Mouse (Mus musculus) embryonic facial prominence, embryonic 10.5 days (tissue): ENCODE measurements around the gene Nradd. TPM values are rescaled to one million over a fixed set of nuclear protein-coding genes. Genes with fewer than 3 reads are reported as not detected.

ENCODE experiments used
- DNase-seq: peaks from one replicate; pipeline ENCODE4 v3.0.0-alpha.2; 2017; ENCODE audit warnings: low spot score
- H3K27ac ChIP-seq: fragments of 300-500 bp; sonication (generic); replicated peaks from 2 replicates; pipeline ENCODE4 v1.5.1; 2016; ENCODE audit warnings: mild to moderate bottlenecking
- H3K27me3 ChIP-seq: fragments of 300-500 bp; sonication (generic); replicated peaks from 2 replicates; pipeline ENCODE4 v1.6.1; 2016; ENCODE audit warnings: low read depth, mild to moderate bottlenecking; ENCODE audit not compliant: poor library complexity, severe bottlenecking
- H3K36me3 ChIP-seq: fragments of 300-500 bp; sonication (generic); replicated peaks from 2 replicates; pipeline ENCODE4 v1.6.1; 2016; ENCODE audit warnings: mild to moderate bottlenecking, moderate library complexity
- H3K4me1 ChIP-seq: fragments of 300-500 bp; sonication (generic); 2 replicates; pipeline ENCODE4 v1.6.1; 2016
- H3K4me3 ChIP-seq: fragments of 300-500 bp; sonication (generic); 2 replicates; pipeline ENCODE4 v1.5.1; 2016; ENCODE audit warnings: mild to moderate bottlenecking, moderate library complexity
- H3K9me3 ChIP-seq: fragments of 300-500 bp; sonication (generic); 2 replicates; pipeline ENCODE4 v1.6.1; 2016; ENCODE audit warnings: mild to moderate bottlenecking
- WGBS: fragments of 180-500 bp; shearing (Covaris S2); methylation state at CpG from one replicate; pipeline ENCODE4 v1.1.7; 2016; 5-methylcytosine and 5-hydroxymethylcytosine counted together
- polyA plus RNA-seq: library from polyadenylated mRNA; unstranded; fragments of >200 nt; fragmentation: Nextera tagmentation; extraction: Ambion mirVana; gene quantifications from 2 replicates; pipeline ENCODE4 v1.2.1, GENCODE M21; 2016

Nradd gene
- 37.8 and 39.3 TPM in 2 replicates for polyA plus RNA-seq

DNA sequence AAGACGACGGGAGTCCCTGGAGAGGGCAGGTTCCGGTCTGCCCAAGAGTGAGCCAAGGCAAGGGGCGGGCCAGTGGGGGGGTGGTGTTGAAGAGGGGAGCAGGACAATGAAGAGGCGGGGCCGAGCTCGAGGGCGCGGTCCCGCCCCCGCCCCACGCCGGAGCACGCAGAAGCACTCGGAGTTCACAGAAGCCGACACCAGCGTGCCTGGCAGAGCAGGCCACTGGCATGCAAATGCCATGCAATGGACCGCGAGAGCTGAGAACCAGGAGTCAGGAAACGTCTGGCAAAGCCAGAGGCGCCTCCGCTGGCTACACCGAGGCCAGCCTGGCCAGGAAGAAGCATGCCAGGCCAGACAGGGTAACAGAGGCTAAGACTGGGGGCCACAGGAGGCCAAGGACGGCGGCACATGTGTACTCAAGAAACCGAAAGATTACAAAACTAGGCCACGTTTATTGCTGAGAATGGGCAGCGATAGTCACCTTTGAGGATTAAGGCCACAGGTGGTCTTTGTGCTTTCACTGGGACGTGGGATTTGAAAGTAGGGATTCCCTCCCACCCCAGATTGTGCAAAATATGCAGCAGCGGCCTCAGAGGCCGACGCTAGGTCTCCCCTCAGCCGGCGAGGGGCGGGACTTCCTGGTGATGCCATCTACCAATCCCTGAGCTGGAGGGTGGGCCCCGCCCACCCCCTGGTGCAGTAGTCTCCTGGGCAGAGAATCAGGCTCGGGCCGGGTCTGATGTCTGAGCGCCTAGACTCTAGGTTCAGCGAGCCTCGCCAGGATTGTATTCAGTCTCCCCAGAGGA lies at the start of gene Nradd:
Nradd (minus strand) TSS at position 92 of the 806 bp plus-strand sequence.
- DNase-seq: peak; percentile 95
- Histone ChIP-seq H3K27me3 (peaks cover 32% of the 10 kb centered on the region), H3K36me3 (peaks cover 37% of the 10 kb centered on the region), H3K4me3 (peak within 1 kb of the TSS; percentile 60), H3K9me3 (no peaks in the 10 kb centered on the region), H3K4me1 (peaks cover 26% of the 10 kb centered on the region), H3K27ac (peak within 1 kb of the TSS; percentile 83)
- under 1% methylated on average over 41 of the region's 41 CpGs for WGBS

DNA sequence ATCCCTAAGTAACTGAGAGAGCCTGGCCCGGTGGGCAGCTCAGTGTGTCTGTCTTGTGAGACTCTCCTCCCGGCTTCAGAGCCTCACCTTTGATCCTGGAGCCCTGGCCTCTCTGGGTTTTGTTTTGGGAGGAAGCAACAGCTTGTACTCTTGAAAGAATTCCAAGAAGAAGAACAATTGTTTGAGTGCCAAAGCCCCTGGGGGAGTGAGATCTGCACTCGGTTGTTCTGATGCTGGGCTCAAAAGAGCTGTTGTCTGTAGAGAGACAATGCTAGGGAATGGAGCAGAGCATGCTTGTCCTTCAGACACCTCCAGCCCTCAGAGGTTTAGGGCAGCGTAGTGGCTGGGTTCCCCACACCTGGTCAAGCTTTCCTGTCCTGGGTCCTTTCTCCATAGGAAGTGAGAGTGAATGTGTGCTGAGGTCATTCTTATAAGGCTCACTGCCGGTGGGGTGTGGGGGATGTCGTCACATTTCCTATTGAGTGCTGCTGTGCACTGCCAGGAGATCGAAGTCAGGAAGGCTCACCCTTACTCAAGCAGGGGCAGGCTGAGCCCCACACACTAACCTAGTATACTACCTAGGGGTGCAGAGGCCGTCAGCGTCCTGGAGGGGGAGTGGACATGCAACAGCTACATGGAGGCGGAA lies 49.0 kb upstream of the Nradd start:
- H3K9me3 ChIP-seq: no peaks in the 10 kb centered on the region
- H3K27me3 ChIP-seq: no peaks in the 10 kb centered on the region
- 56% methylated on average over 10 of the region's 10 CpGs for WGBS
- DNase-seq: no peak
- no peaks in the 10 kb centered on the region for H3K36me3 ChIP-seq
- peaks cover 30% of the 10 kb centered on the region for H3K4me1 ChIP-seq
- H3K27ac ChIP-seq: no peak overlapping the region
- H3K4me3 ChIP-seq: no peak overlapping the region

- Histone ChIP-seq H3K27ac (no peak overlapping the region), H3K27me3 (no peaks in the 10 kb centered on the region), H3K9me3 (no peaks in the 10 kb centered on the region), H3K4me3 (no peak overlapping the region), H3K4me1 (peaks cover 24% of the 10 kb centered on the region), H3K36me3 (no peaks in the 10 kb centered on the region; the same call in 1 of the 2 replicates)
- peak; percentile 41 for DNase-seq
- 63% methylated on average over 7 of the region's 7 CpGs for WGBS
Observed at GRCm38 (mm10) chr9:110672462-110673106, 48.3 kb upstream of the Nradd start.

GRCm38 (mm10) chr9:110669785-110670184 lies 45.5 kb upstream of the Nradd start:
- no peak overlapping the region for H3K27ac ChIP-seq
- peaks cover 35% of the 10 kb centered on the region for H3K4me1 ChIP-seq
- no peak for DNase-seq
- H3K4me3 ChIP-seq: no peak overlapping the region
- H3K36me3 ChIP-seq: no peaks in the 10 kb centered on the region; the same call in 1 of the 2 replicates
- no peaks in the 10 kb centered on the region for H3K9me3 ChIP-seq
- 93% methylated on average over 5 of the region's 5 CpGs for WGBS
- no peaks in the 10 kb centered on the region for H3K27me3 ChIP-seq

- no peak overlapping the region for H3K27ac ChIP-seq
- 92% methylated on average over 6 of the region's 6 CpGs for WGBS
- no peaks in the 10 kb centered on the region for H3K27me3 ChIP-seq
- no peak overlapping the region for H3K4me3 ChIP-seq
- no peak for DNase-seq
- H3K4me1 ChIP-seq: peaks cover 37% of the 10 kb centered on the region
- H3K36me3 ChIP-seq: no peaks in the 10 kb centered on the region; the same call in 1 of the 2 replicates
- no peaks in the 10 kb centered on the region for H3K9me3 ChIP-seq
Observed at GRCm38 (mm10) chr9:110668601-110669293, 44.5 kb upstream of the Nradd start.

DNA sequence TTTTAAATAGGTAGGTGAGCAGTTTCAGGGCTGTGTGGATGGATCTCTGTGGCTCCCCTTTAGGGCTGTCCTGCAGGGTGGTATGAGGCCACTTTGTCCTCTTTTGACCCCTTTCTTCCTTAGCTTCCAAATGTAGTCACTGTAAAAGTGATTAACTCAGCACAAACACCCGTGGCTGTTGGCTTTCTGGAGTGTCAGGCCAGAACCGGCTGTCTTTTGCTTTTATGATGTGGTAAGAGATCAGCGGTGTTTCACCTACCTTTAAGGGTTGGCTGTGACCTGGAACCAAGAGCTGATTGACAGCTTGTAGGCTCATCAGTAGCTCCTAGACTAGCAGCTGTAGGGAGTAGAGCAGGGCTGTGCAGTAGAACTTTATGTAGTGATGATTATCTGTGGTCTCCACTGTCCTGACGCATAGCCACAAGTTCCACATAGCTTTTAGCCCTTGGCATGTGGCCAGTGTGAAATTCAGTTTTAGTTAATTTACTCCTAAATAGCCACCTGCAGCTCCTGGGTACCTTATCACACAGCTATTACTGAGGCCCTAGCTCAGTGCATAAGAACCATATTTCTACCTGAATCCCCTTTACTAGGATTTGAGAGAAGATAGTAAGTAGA lies 43.1 kb upstream of the Nradd start:
- H3K9me3 ChIP-seq: no peaks in the 10 kb centered on the region
- no peak overlapping the region for H3K27ac ChIP-seq
- no peaks in the 10 kb centered on the region for H3K27me3 ChIP-seq
- WGBS: 79% methylated on average over 4 of the region's 4 CpGs
- peaks cover 24% of the 10 kb centered on the region for H3K4me1 ChIP-seq
- H3K36me3 ChIP-seq: no peaks in the 10 kb centered on the region; the same call in 1 of the 2 replicates
- H3K4me3 ChIP-seq: no peak overlapping the region
- DNase-seq: no peak

- Histone ChIP-seq H3K4me1 (peaks cover 24% of the 10 kb centered on the region), H3K9me3 (no peaks in the 10 kb centered on the region), H3K4me3 (no peak overlapping the region), H3K27me3 (no peaks in the 10 kb centered on the region), H3K27ac (no peak overlapping the region; the same call in 1 of the 2 replicates), H3K36me3 (no peaks in the 10 kb centered on the region; the same call in 1 of the 2 replicates)
- DNase-seq: no peak
- 42% methylated on average over 8 of the region's 8 CpGs for WGBS
Observed at GRCm38 (mm10) chr9:110666374-110666773, 42.1 kb upstream of the Nradd start.

- no peaks in the 10 kb centered on the region for H3K9me3 ChIP-seq
- H3K4me3 ChIP-seq: no peak overlapping the region
- WGBS: 32% methylated on average over 4 of the region's 4 CpGs
- H3K27me3 ChIP-seq: no peaks in the 10 kb centered on the region
- peaks cover 24% of the 10 kb centered on the region for H3K4me1 ChIP-seq
- DNase-seq: peak; percentile 38
- no peaks in the 10 kb centered on the region; the same call in 1 of the 2 replicates for H3K36me3 ChIP-seq
- no peak overlapping the region; the same call in 1 of the 2 replicates for H3K27ac ChIP-seq
Observed at GRCm38 (mm10) chr9:110665912-110666311, 41.7 kb upstream of the Nradd start.

DNA sequence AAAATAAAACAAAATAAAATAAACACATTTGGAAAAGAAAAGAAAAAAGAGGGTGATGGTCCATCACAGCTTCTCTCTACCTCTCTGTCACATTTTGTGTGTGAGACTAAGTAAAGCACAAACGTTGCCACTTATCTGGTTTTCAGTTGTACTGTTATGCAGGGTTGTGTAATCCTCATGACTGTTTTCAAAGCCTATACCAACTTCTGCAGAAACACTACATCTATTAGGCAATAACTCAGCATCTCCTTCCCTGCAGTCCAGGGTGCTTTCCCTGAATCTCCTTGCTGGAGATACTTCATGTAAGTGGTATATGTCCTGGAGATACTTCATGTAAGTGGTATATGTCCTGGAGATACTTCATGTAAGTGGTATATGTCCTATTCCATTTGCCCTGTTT lies 38.6 kb upstream of the Nradd start:
- Histone ChIP-seq H3K9me3 (no peaks in the 10 kb centered on the region), H3K27me3 (no peaks in the 10 kb centered on the region), H3K4me3 (no peak overlapping the region), H3K36me3 (peaks cover 10% of the 10 kb centered on the region), H3K4me1 (peaks cover 26% of the 10 kb centered on the region), H3K27ac (no peak overlapping the region)
- DNase-seq: no peak
- 84% methylated on average over 1 of the region's 1 CpGs for WGBS

- no peak overlapping the region for H3K27ac ChIP-seq
- peaks cover 10% of the 10 kb centered on the region for H3K36me3 ChIP-seq
- no peak for DNase-seq
- 87% methylated on average over 7 of the region's 7 CpGs for WGBS
- H3K4me3 ChIP-seq: no peak overlapping the region
- H3K4me1 ChIP-seq: peaks cover 25% of the 10 kb centered on the region
- H3K9me3 ChIP-seq: no peaks in the 10 kb centered on the region
- no peaks in the 10 kb centered on the region for H3K27me3 ChIP-seq
Observed at GRCm38 (mm10) chr9:110660856-110661612, 36.8 kb upstream of the Nradd start.

DNA sequence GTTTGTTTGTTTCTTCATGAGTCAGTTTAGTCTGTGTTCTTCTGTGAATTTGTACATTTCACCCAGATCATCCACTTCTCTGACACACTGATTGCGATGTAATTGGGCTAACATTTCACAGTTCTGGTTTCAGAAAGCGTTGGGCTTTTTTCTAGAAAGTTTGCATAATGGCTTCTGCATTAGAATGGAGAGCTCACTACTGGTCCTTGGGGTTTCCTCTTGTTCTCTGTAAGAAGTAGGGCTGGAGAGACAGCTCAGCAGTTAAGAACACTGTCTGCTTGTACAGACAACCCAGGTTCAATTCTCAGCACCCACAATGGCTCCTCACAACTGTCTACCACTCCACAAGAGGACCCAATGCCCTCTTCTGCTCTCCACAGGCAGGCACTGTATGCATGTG lies 36.0 kb upstream of the Nradd start:
- H3K27ac ChIP-seq: no peak overlapping the region
- H3K9me3 ChIP-seq: no peaks in the 10 kb centered on the region
- H3K27me3 ChIP-seq: no peaks in the 10 kb centered on the region
- peaks cover 10% of the 10 kb centered on the region for H3K36me3 ChIP-seq
- H3K4me1 ChIP-seq: peaks cover 25% of the 10 kb centered on the region
- 87% methylated on average over 2 of the region's 2 CpGs for whole genome bisulfite sequencing
- no peak for DNase-seq
- no peak overlapping the region for H3K4me3 ChIP-seq
